Mouse (Mus musculus) kidney, adult 2 months (tissue): ENCODE measurements at regions not wholly inside any gene's neighbourhood (a gene's known extent, or its start where the extent isn't known, plus 50 kb on each side); places are given as distances from the start of the nearest gene placed in this dataset.

Experiments used
- CTCF ChIP-seq: fragments of 200-500 bp; conservative IDR thresholded peaks from 2 replicates; pipeline ENCODE4 v1.5.1; 2011; ENCODE audit warnings: low read depth, mild to moderate bottlenecking, control low read depth, low read length, moderate library complexity, mixed read lengths; ENCODE audit not compliant: insufficient read depth, insufficient read length
- POLR2A ChIP-seq: fragments of 200-500 bp; IDR thresholded peaks from one replicate; pipeline ENCODE4 v1.6.1; 2011; ENCODE audit warnings: low read depth, low read length, control low read depth

GRCm38 (mm10) chr10:27994376-27995034 is 80.1 kb upstream of the Ptprk start:
- no peak for TF ChIP-seq POLR2A
- TF ChIP-seq CTCF: no peak
